Mouse (Mus musculus) gastrocnemius, adult 18-20 months (tissue): ENCODE measurements around the gene Olfr905. TPM values are rescaled to one million over a fixed set of nuclear protein-coding genes. Genes with fewer than 3 reads are reported as not detected.

Source experiments
- DNase-seq: peaks from one replicate; pipeline ENCODE4 v3.0.0; 2021; ENCODE audit warnings: low spot score
- long read RNA-seq, 2 experiments: library from polyadenylated mRNA; stranded (forward); transcript quantifications; one replicate each; pipeline ENCODE4 v2.0.0; 2021
- total RNA-seq, 2 experiments: library from RNA; stranded (reverse); gene quantifications; 2 replicates each; pipeline ENCODE4 v1.2.3; 2021

The Olfr905 gene
- total RNA-seq = not detected
- long read RNA-seq, experiment 1 = 0 reads
- long read RNA-seq, experiment 2 = 0 reads

GRCm38 (mm10) chr9:38470807-38471206 lies at the start of gene Olfr905:
Gene Olfr905 (plus strand): TSS chr9:38471107.
- no peak for DNase-seq

GRCm38 (mm10) chr9:38423801-38424200 lies 47.1 kb upstream of the Olfr905 start:
- DNase-seq = no peak

GRCm38 (mm10) chr9:38427026-38427425 lies 43.9 kb upstream of the Olfr905 start:
- DNase-seq = no peak

GRCm38 (mm10) chr9:38429155-38429554 lies 41.8 kb upstream of the Olfr905 start, which contains the start of gene Olfr901:
Gene Olfr901 (plus strand): TSS chr9:38429455.
- DNase-seq = no peak

GRCm38 (mm10) chr9:38447352-38447751 lies 23.6 kb upstream of the Olfr905 start, which contains the start of gene Olfr902:
Gene Olfr902 (plus strand): TSS chr9:38447652.
- DNase-seq = no peak

GRCm38 (mm10) chr9:38462844-38463243 lies 8.1 kb upstream of the Olfr905 start, which contains the start of gene Olfr904:
Gene Olfr904 (plus strand): TSS chr9:38463144.
- no peak for DNase-seq

GRCm38 (mm10) chr9:38486785-38487184 lies 15.9 kb downstream of the Olfr905 start, which contains the start of gene Olfr906:
Gene Olfr906 (plus strand): TSS chr9:38487085.
- DNase-seq = no peak

GRCm38 (mm10) chr9:38495501-38495900 lies 24.6 kb downstream of the Olfr905 start, which contains the start of gene Olfr907:
Gene Olfr907 (plus strand): TSS chr9:38495801.
- DNase-seq = no peak

- no peak for DNase-seq
Observed at GRCm38 (mm10) chr9:38512353-38512752, 41.4 kb downstream of the Olfr905 start.

GRCm38 (mm10) chr9:38521280-38521679 lies 50.4 kb downstream of the Olfr905 start, which contains the start of gene Olfr911-ps1:
Gene Olfr911-ps1 (plus strand): TSS chr9:38521580.
- no peak for DNase-seq

Other genes starting within 250 kb of the Olfr905 start
- gene Olfr143, start 218.3 kb upstream of the Olfr905 start, total RNA-seq = not detected
- gene Olfr895, start 203.3 kb upstream of the Olfr905 start, total RNA-seq = not detected
- not detected for gene Olfr896-ps1, start 180.0 kb upstream of the Olfr905 start, total RNA-seq
- gene Olfr25, start 142.0 kb upstream of the Olfr905 start, total RNA-seq = not detected
- not detected for gene Olfr898, start 122.7 kb upstream of the Olfr905 start, total RNA-seq
- not detected for gene Olfr250, start 104.2 kb upstream of the Olfr905 start, total RNA-seq
- not detected for gene Olfr251, start 94.0 kb upstream of the Olfr905 start, total RNA-seq
- gene Olfr147, start 69.4 kb upstream of the Olfr905 start, total RNA-seq = not detected
- gene Olfr901, start 41.7 kb upstream of the Olfr905 start, total RNA-seq = not detected
- not detected for gene Olfr902, start 23.5 kb upstream of the Olfr905 start, total RNA-seq
- not detected for gene Olfr904, start 8.0 kb upstream of the Olfr905 start, total RNA-seq
- gene Olfr906, start 16.0 kb downstream of the Olfr905 start, total RNA-seq = not detected
- not detected for gene Olfr907, start 24.7 kb downstream of the Olfr905 start, total RNA-seq
- not detected for gene Olfr911-ps1, start 50.5 kb downstream of the Olfr905 start, total RNA-seq
- not detected for gene Olfr910, start 66.7 kb downstream of the Olfr905 start, total RNA-seq
- not detected for gene Olfr912, start 109.1 kb downstream of the Olfr905 start, total RNA-seq
- not detected for gene Olfr913, start 121.7 kb downstream of the Olfr905 start, total RNA-seq
- not detected for gene Olfr914, start 134.0 kb downstream of the Olfr905 start, total RNA-seq
- not detected for gene Olfr916, start 188.8 kb downstream of the Olfr905 start, total RNA-seq
- gene Olfr917, start 194.7 kb downstream of the Olfr905 start, total RNA-seq = not detected
- not detected for gene Olfr918, start 203.5 kb downstream of the Olfr905 start, total RNA-seq
- not detected for gene Olfr919, start 232.6 kb downstream of the Olfr905 start, total RNA-seq
- gene Vwa5a, start 247.2 kb downstream of the Olfr905 start, total RNA-seq = 10 to 100 TPM; 12.9 to 14.9 TPM